Mouse (Mus musculus) monocyte, adult 59 days (primary cell): Measurements from ENCODE around the gene Agtr1b. TPM values are rescaled to one million over a fixed set of nuclear protein-coding genes. Genes with fewer than 3 reads are reported as not detected.

Experiments
- total RNA-seq, 2 experiments: library from RNA; stranded (reverse); gene quantifications; one replicate each; pipeline ENCODE4 v1.2.4; 2023

Agtr1b gene
- not detected for total RNA-seq

DNA sequence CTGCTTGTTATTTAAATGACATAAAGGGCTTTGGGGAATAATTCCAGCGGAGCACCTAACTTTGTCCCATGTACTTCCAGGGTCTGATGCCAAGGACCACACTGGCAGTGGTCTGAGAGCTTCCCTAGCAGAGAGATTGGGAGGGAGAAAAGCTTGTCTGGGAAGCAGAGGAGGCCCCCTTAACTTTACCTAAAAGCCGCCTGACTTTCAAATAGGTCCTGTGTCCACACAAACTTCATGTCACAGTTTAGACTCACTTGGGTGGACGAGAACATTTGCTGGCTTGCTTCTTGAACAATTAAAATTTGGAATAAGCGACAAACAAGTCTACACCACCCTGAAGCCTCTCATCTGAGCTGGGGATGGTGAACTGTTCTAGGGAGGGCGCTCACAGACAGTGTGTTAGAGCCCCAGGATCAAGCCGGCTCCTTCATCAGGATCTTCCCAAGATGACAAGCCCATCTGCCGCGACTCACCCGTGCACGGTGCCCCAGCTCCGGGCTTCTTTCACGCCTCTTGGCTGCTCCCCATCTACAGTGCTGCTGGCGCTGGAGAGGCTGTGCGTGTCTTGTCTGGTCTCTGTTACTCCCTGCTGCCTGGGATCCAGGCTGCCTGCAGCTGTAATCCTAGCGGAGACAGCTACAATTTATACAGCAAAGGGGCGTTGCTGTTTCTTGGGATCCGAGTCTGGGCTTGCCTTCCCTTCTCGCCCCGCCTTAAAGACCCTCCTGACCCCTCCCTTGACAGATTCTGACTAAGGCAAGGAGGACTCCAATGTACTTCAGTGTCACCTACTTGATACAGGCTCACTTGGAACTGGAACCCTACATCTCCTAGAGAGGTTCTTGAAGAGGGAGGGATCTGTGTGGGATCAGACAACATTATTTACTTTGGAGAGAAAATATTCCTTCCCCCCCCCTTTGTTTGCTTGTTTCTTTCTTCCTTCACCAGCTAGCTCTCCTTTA lies at the start of gene Agtr1b:
Gene Agtr1b (minus strand): TSS at position 620 of the 965 bp plus-strand sequence.

DNA sequence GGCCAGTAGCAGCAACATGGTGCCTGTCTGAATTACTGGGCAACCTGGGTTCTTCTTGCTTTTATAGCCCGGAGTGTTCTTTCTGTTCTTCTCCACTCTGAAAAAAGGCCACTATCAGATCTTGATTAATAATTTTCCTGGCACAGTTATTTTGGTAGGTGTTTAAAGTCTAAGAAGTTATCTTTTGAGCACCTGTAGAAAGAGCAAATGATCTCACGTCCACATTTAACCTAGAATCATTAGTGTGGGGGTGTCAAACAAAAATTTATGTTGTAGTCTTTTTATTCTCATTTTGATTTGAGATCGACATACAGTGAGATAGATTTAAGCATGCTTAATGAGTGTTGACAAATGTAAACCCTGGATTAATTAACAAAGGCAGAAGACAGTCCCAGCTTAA lies 91.3 kb downstream of the Agtr1b start, which contains the start of gene Cpb1:
Gene Cpb1 (minus strand): TSS at position 101 of the 400 bp plus-strand sequence.

Other genes with a start within 250 kb of the Agtr1b start
- gene Gyg, start 211.9 kb downstream of the Agtr1b start, total RNA-seq: 10 to 100 TPM; 74.9 to 97.2 TPM
- 1 to 10 TPM in 1 of 2 experiments, not detected in 1; 1.6 TPM for gene Cpa3, start 125.0 kb downstream of the Agtr1b start, total RNA-seq
- gene Cpb1, start 91.4 kb downstream of the Agtr1b start, total RNA-seq: under 1 TPM in 1 of 2 experiments, not detected in 1; 0.70 TPM